Mouse (Mus musculus): ENCODE measurements around the gene 1700001L19Rik.

Gene 1700001L19Rik

DNA sequence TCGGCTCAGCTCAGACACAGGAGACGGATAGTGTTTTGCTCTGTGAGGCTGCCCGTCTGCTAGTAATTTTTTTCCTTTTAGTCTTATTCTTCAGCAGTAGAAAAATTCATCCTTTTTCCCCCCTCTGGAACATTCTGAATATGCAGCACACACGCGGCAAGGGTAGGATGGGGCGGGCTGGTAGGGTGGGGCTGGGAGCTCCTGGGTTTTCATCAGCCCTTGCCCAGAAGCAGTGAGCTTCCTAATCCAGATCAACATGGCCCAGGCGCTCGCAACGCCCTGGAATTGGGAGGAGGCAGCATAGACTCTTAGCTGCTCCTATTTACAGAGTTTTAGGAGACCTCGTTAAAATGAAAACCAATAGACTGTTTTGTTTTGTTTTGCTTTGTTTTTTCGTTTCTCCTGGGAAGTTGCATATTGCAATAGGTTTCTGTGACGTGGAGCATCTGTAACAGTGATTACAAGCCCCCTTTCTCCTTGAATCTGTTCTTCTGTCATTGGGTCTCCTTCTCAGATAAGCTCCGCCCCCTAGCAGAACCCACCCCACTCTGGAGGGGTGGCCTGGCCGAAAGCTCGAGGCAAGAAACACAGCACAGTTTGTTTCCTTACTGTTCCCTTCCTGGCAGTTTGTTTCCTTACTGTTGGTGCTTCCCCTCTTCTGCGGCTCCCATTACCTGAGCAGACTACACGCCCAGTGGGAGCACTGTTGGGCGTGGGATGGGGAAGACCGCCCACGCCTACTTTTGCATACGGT lies 10.6 kb downstream of the 1700001L19Rik start:
- no peak for DNase-seq (ENCODE audit: low spot score in 2 of 2)

GRCm38 (mm10) chr13:68622792-68623191 lies 25.6 kb downstream of the 1700001L19Rik start:
- no peak for DNase-seq (ENCODE audit: low spot score in 2 of 2)

DNA sequence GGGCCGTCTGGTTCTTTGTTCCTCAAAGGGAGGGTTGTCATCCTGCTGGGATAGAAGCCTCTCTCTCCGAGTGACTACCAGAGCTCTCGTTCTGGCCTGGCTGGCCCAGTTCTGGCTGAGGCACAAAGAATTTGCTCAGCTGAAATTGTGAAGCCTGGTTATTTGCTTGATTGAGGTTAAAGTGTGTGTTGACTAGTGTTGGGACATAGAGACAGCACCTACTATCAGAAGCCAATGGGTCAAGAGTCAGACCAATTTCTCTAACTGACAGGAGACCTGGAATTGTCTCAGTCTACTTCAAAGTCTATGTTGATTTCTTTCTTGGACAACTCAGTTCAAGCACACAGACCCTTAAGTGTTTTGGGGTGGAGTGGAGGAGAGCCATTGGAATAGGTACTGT lies 29.8 kb downstream of the 1700001L19Rik start:
- DNase-seq (ENCODE audit: low spot score in 2 of 2), result no peak

DNA sequence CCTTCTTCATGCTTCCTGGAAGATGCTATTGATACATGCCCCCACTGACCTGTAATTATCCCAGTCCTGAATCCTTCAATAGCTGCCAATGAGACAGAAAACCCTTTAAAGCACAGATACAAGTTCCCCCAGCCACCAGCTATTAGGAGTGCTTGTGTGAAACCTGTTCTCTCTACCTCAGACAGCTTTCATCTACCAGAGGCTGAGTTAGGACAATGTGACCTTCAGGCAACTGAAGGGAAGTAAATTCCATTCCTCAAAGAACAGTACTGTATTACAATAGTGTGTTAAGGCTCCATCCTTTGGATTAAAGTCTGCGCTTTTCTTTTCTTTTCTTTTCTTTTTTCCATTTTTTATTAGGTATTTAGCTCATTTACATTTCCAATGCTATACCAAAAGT lies 45.6 kb downstream of the 1700001L19Rik start:
- no peak for DNase-seq (ENCODE audit: low spot score in 2 of 2)

Measured in urinary bladder, postnatal 4 days (tissue).